31 mouse cellular contexts compared by ENCODE assay signal in genomic region chr8:79268921-79269320, GRCm38 (mm10). TPM values are rescaled to one million over a fixed set of nuclear protein-coding genes. Genes with fewer than 3 reads are reported as not detected.
DNase-seq lines count a peak whose midpoint lies in the region; ATAC-seq and TF ChIP-seq lines count a peak whose summit lies in the region.
"Had no signal": no experiment of that assay in that cellular context is flagged by ENCODE, and none has a peak within 500 bp of the region (broad histone marks: within the 10 kb centered on the region; RNA-seq: fewer than 3 reads in every experiment).

No protein-coding gene starts in this region.

- no peak for TF ChIP-seq POLR2A in kidney, adult 2 months (IDR thresholded peaks at IDR 0.05; ENCODE audit: low read depth, low read length)

- no peak overlapping the region for H3K27ac ChIP-seq in intestine, postnatal 0 days (ENCODE audit: low read depth, low read length)
- no peak overlapping the region for H3K27ac ChIP-seq in intestine, embryonic 16.5 days (ENCODE audit: low read length)
- H3K27ac ChIP-seq in kidney, adult 2 months (ENCODE audit: insufficient read depth, low read depth, low read length): no peak overlapping the region
- no peak overlapping the region for H3K27ac ChIP-seq in kidney, embryonic 14.5 days (ENCODE audit: low read depth, low read length)
- H3K27ac ChIP-seq: forebrain, embryonic 10.5 days; forebrain, embryonic 13.5 days; gastrocnemius, adult 2 months; heart, adult 2 months; heart, embryonic 10.5 days; heart, embryonic 13.5 days; hindbrain, embryonic 14.5 days had no signal

- H3K36me3 ChIP-seq in intestine, postnatal 0 days (ENCODE audit: control insufficient read depth, insufficient read depth): peaks cover 57% of the 10 kb centered on the region
- H3K36me3 ChIP-seq in intestine, embryonic 16.5 days (ENCODE audit: control insufficient read depth, insufficient read depth, low read length): no peaks in the 10 kb centered on the region
- no peaks in the 10 kb centered on the region; the same call in 1 of the 2 replicates for H3K36me3 ChIP-seq in kidney, adult 2 months (ENCODE audit: control insufficient read depth, insufficient read depth, low read length)
- H3K36me3 ChIP-seq in kidney, embryonic 14.5 days (ENCODE audit: control insufficient read depth, insufficient read depth, low read length): peaks cover 29% of the 10 kb centered on the region; the same call in 1 of the 2 replicates

- no peaks in the 10 kb centered on the region for H3K27me3 ChIP-seq in intestine, postnatal 0 days (replicated peaks; ENCODE audit: control insufficient read depth, insufficient read depth, low read length)
- no peaks in the 10 kb centered on the region for H3K27me3 ChIP-seq in intestine, embryonic 16.5 days (replicated peaks; ENCODE audit: control insufficient read depth, insufficient read depth, low read length)
- H3K27me3 ChIP-seq in kidney, adult 2 months (replicated peaks; ENCODE audit: control insufficient read depth, insufficient read depth, low read length): no peaks in the 10 kb centered on the region
- no peaks in the 10 kb centered on the region for H3K27me3 ChIP-seq in kidney, embryonic 14.5 days (ENCODE audit: control insufficient read depth, insufficient read depth, low read length)
- H3K27me3 ChIP-seq: CH12.LX; forebrain, embryonic 13.5 days; heart, embryonic 13.5 days; Patski had no signal

- peak; percentile 70 for DNase-seq in kidney, adult 2 months
- DNase-seq in kidney, postnatal 10 days: no peak
- DNase-seq in kidney, postnatal 36 days: peak; percentile 41
- peak; percentile 31 for DNase-seq in yolk sac, embryonic 10.5 days (ENCODE audit: low spot score)
- DNase-seq: adrenal gland, postnatal 10 days; adrenal gland, postnatal 36 days; B cell, adult 2 months; cerebellum, adult 18-20 months; cerebellum, adult 9-10 months; cerebellum, postnatal 14 days; gastrocnemius, adult 2 months; gastrocnemius, postnatal 14 days; heart, adult 2 months; heart, postnatal 14 days; heart, postnatal 4 days had no signal

- no peaks in the 10 kb centered on the region for H3K9me3 ChIP-seq in intestine, postnatal 0 days (ENCODE audit: control insufficient read depth)
- no peaks in the 10 kb centered on the region for H3K9me3 ChIP-seq in intestine, embryonic 16.5 days (ENCODE audit: control insufficient read depth, low read length)
- no peaks in the 10 kb centered on the region for H3K9me3 ChIP-seq in kidney, embryonic 14.5 days (ENCODE audit: control insufficient read depth, low read length)
- H3K9me3 ChIP-seq: forebrain, embryonic 10.5 days; forebrain, embryonic 13.5 days; G1E; heart, embryonic 10.5 days; heart, embryonic 13.5 days had no signal

- TF ChIP-seq CTCF in intestine, postnatal 0 days (IDR thresholded peaks at IDR 0.05; ENCODE audit: low read depth): no peak
- TF ChIP-seq CTCF in kidney, adult 2 months (conservative IDR thresholded peaks at IDR 0.05; ENCODE audit: insufficient read depth, insufficient read length, low read depth, low read length): no peak

- no peak overlapping the region for H3K9ac ChIP-seq in intestine, postnatal 0 days (ENCODE audit: low read depth, low read length)
- H3K9ac ChIP-seq in intestine, embryonic 16.5 days (ENCODE audit: low read depth, low read length): no peak overlapping the region
- no peak overlapping the region for H3K9ac ChIP-seq in kidney, embryonic 14.5 days (ENCODE audit: low read depth, low read length)
- H3K9ac ChIP-seq: forebrain, embryonic 13.5 days; heart, embryonic 13.5 days; hindbrain, embryonic 14.5 days had no signal

- no peaks in the 10 kb centered on the region for H3K4me1 ChIP-seq in intestine, postnatal 0 days (replicated peaks; ENCODE audit: control insufficient read depth, insufficient read depth, low read length)
- no peaks in the 10 kb centered on the region for H3K4me1 ChIP-seq in intestine, embryonic 16.5 days (ENCODE audit: control insufficient read depth, insufficient read depth, low read length)
- no peaks in the 10 kb centered on the region for H3K4me1 ChIP-seq in kidney, adult 2 months (ENCODE audit: control insufficient read depth, insufficient read depth, low read length)
- H3K4me1 ChIP-seq in kidney, embryonic 14.5 days (ENCODE audit: control insufficient read depth, insufficient read depth, low read length): no peaks in the 10 kb centered on the region
- H3K4me1 ChIP-seq: forebrain, embryonic 10.5 days; forebrain, embryonic 13.5 days; heart, embryonic 10.5 days had no signal

- peak; percentile 69; the same call in 1 of the 2 replicates for ATAC-seq in intestine, postnatal 0 days
- no peak for ATAC-seq in intestine, embryonic 16.5 days
- ATAC-seq in kidney, embryonic 14.5 days (ENCODE audit: low FRiP score, low TSS enrichment): no peak
- ATAC-seq: forebrain, embryonic 13.5 days; forebrain, embryonic 16.5 days; Patski had no signal

- H3K4me2 ChIP-seq in intestine, postnatal 0 days (replicated peaks; ENCODE audit: low read depth): no peak overlapping the region
- H3K4me2 ChIP-seq in intestine, embryonic 16.5 days (ENCODE audit: low read depth, low read length): no peak overlapping the region
- no peak overlapping the region for H3K4me2 ChIP-seq in kidney, embryonic 14.5 days (replicated peaks; ENCODE audit: low read depth, low read length)
- H3K4me2 ChIP-seq: forebrain, embryonic 13.5 days; heart, embryonic 13.5 days; hindbrain, embryonic 14.5 days had no signal

- WGBS in intestine, postnatal 0 days: 88% methylated on average over 7 of the region's 7 CpGs
- 88% methylated on average over 7 of the region's 7 CpGs for WGBS in intestine, embryonic 16.5 days
- WGBS in kidney, adult 2 months: 74% methylated on average over 7 of the region's 7 CpGs
- WGBS in kidney, embryonic 14.5 days: 92% methylated on average over 7 of the region's 7 CpGs

- H3K4me3 ChIP-seq in intestine, postnatal 0 days (ENCODE audit: low read depth, low read length): no peak overlapping the region
- H3K4me3 ChIP-seq in intestine, embryonic 16.5 days (ENCODE audit: low read length): no peak overlapping the region
- H3K4me3 ChIP-seq in kidney, adult 2 months (ENCODE audit: insufficient read depth, low read depth, low read length): no peak overlapping the region
- H3K4me3 ChIP-seq in kidney, embryonic 14.5 days (ENCODE audit: low read length): no peak overlapping the region
- H3K4me3 ChIP-seq: forebrain, embryonic 10.5 days; forebrain, embryonic 13.5 days; gastrocnemius, adult 2 months; heart, adult 2 months; heart, embryonic 10.5 days; heart, embryonic 13.5 days had no signal

RNA-seq across cellular contexts. Expression of gene 1700011L22Rik, which starts 20.6 kb away (rescaled TPM):
- polyA plus RNA-seq in intestine, postnatal 0 days (2015; fragmentation: Nextera tagmentation; extraction: Ambion mirVana): not detected in 2 replicates
- polyA plus RNA-seq in intestine, embryonic 16.5 days (2015; fragmentation: Nextera tagmentation; extraction: Ambion mirVana): not detected in 2 replicates
- 0.18 TPM in 1 of 2 replicates, not detected in the other for polyA plus RNA-seq in kidney, adult 2 months (2012; rRNA removed)
- not detected in 2 replicates for polyA plus RNA-seq in kidney, embryonic 14.5 days (2014; fragmentation: Nextera tagmentation; extraction: Ambion mirVana)
- polyA plus RNA-seq: embryonic facial prominence, embryonic 11.5 days; embryonic facial prominence, embryonic 14.5 days; forebrain, embryonic 10.5 days; forebrain, embryonic 13.5 days; forebrain, embryonic 16.5 days; G1E; heart, adult 2 months; heart, embryonic 10.5 days; heart, embryonic 13.5 days; heart, embryonic 16.5 days; hindbrain, embryonic 11.5 days; hindbrain, embryonic 14.5 days had no signal

RNA-seq across cellular contexts. Expression of gene Mmaa, which starts 25.8 kb away (rescaled TPM):
- polyA plus RNA-seq in intestine, postnatal 0 days (2015; fragmentation: Nextera tagmentation; extraction: Ambion mirVana): 7.2 and 8.2 TPM in 2 replicates
- polyA plus RNA-seq in intestine, embryonic 16.5 days (2015; fragmentation: Nextera tagmentation; extraction: Ambion mirVana): 13.6 and 13.8 TPM in 2 replicates
- 12.0 and 16.8 TPM in 2 replicates for polyA plus RNA-seq in kidney, adult 2 months (2012; rRNA removed)
- polyA plus RNA-seq in kidney, embryonic 14.5 days (2014; fragmentation: Nextera tagmentation; extraction: Ambion mirVana): 10.5 and 11.6 TPM in 2 replicates
